Mouse (Mus musculus) heart, adult 2 months (tissue): Measurements from ENCODE around the gene Ago4. TPM values are rescaled to one million over a fixed set of nuclear protein-coding genes. Genes with fewer than 3 reads are reported as not detected.
"Not testable (repeated sequence)": the region's sequence is repeated elsewhere in the genome, so short reads cannot be mapped to it uniquely, and the experiment has no call there.

ENCODE experiments used
- DNase-seq, 2 experiments: peaks; one replicate each; pipeline ENCODE4 v3.0.0; 2021
- H3K27ac ChIP-seq: fragments of 200-600 bp; 2 replicates; pipeline ENCODE4 v1.8.1; 2022
- H3K27me3 ChIP-seq: fragments of 200-500 bp; 2 replicates; pipeline ENCODE4 v1.6.1; 2012; ENCODE audit warnings: mild to moderate bottlenecking, low read length, inconsistent platforms, mixed read lengths; ENCODE audit not compliant: control insufficient read depth, insufficient read depth
- H3K36me3 ChIP-seq: fragments of 200-500 bp; 2 replicates; pipeline ENCODE4 v1.6.1; 2012; ENCODE audit warnings: low read length, inconsistent platforms; ENCODE audit not compliant: control insufficient read depth, insufficient read depth
- H3K4me1 ChIP-seq: fragments of 200-500 bp; 2 replicates; pipeline ENCODE4 v1.6.1; 2011; ENCODE audit warnings: low read length; ENCODE audit not compliant: control insufficient read depth, insufficient read depth
- H3K4me3 ChIP-seq: fragments of 200-600 bp; 2 replicates; pipeline ENCODE4 v1.8.1; 2022
- H3K79me2 ChIP-seq: fragments of 200-500 bp; replicated peaks from 2 replicates; pipeline ENCODE4 v1.6.1; 2012; ENCODE audit warnings: mild to moderate bottlenecking, inconsistent platforms, low read length, moderate library complexity, mixed read lengths; ENCODE audit not compliant: control insufficient read depth, insufficient read depth
- H3K9ac ChIP-seq: fragments of 200-500 bp; 2 replicates; pipeline ENCODE4 v1.6.1; 2012; ENCODE audit warnings: low read depth, mild to moderate bottlenecking, control low read depth, inconsistent platforms, low read length, mixed read lengths
- CTCF ChIP-seq: fragments of 200-600 bp; IDR thresholded peaks from 2 replicates; pipeline ENCODE4 v1.8.1; 2022; ENCODE audit warnings: antibody characterized with exemption, mild to moderate bottlenecking, moderate library complexity
- EP300 ChIP-seq: fragments of 200-500 bp; IDR thresholded peaks from 2 replicates; pipeline ENCODE4 v1.6.1; 2011; ENCODE audit warnings: low read depth, low read length, control low read depth; ENCODE audit not compliant: insufficient read depth
- POLR2A ChIP-seq: fragments of 200-500 bp; IDR thresholded peaks from 2 replicates; pipeline ENCODE4 v1.6.1; 2011; ENCODE audit warnings: mild to moderate bottlenecking, low read depth, low read length, control low read depth; ENCODE audit not compliant: insufficient read depth
- WGBS: fragments of 180-500 bp; shearing (Covaris S2); methylation state at CpG from one replicate; pipeline ENCODE4 v1.1.7; 2018; 5-methylcytosine and 5-hydroxymethylcytosine counted together
- intact Hi-C: fragments of 180-260 bp; cut with DNase I; formaldehyde crosslinking; loops from one replicate; pipeline ENCODE4 v1.15.1; 2025
- polyA plus RNA-seq: library from polyadenylated mRNA; depleted of rRNA; stranded (reverse); fragments of >200 nt; gene quantifications from 2 replicates; pipeline ENCODE4 v1.2.3, GENCODE M21; 2012
- total RNA-seq, 2 experiments: library from RNA; stranded (reverse); gene quantifications; 2 replicates each; pipeline ENCODE4 v1.2.3; 2021

Gene Ago4
- total and polyA plus RNA-seq, 3 experiments: 2.2 to 11.7 (median 9.6) TPM

DNA sequence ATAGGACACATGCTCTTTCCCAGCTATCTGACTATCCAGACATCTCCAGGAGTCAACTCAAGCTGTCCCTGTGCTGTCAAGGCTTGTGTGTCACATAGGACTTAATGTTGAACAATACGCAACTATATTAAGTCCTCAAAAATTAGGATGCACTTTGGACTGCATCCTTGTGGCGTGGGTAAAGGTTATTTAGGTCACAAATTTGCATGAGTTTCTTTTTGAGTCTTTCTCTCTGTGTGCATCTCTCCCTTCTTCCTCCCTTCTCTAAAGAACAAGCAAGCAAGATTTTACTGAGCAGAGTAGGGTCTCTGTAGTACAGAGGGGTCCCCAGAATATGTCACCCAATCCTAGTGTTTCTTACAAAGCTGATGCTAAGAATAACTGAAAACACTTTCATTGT is 12.9 kb upstream of the Ago4 start:
- 84% methylated on average over 2 of the region's 2 CpGs for WGBS
- H3K27ac ChIP-seq: no peak overlapping the region
- H3K4me3 ChIP-seq: no peak overlapping the region
- H3K79me2 ChIP-seq: no peaks in the 10 kb centered on the region
- intact Hi-C loops: no loop called here
- no peak for DNase-seq
- H3K36me3 ChIP-seq: no peaks in the 10 kb centered on the region
- TF ChIP-seq EP300 (no peak), POLR2A (no peak), CTCF (no peak)
- no peaks in the 10 kb centered on the region for H3K27me3 ChIP-seq
- no peaks in the 10 kb centered on the region for H3K4me1 ChIP-seq
- no peak overlapping the region for H3K9ac ChIP-seq

DNA sequence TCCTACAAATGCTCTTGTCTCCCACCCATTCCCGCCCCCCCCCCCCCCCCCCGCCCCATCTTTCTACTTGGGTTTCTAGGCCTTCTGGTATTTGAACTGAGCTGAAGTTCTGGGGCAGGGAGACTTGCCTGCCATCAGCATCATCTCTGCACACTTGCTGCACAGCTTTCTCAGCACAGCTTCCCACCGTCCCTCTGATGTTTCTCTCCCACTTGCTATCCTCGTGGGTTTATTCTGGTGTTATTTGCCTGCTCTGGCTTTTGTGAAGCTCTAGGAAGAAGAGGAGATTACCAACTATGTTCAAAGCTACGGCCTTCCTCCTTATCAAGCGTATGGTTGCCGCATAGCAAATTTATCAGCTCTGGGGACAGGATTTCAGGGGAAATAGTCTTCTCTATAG is 12.4 kb upstream of the Ago4 start:
- no peaks in the 10 kb centered on the region for H3K27me3 ChIP-seq
- no peak for DNase-seq
- intact Hi-C loops: no loop called here
- no peaks in the 10 kb centered on the region for H3K4me1 ChIP-seq
- TF ChIP-seq CTCF: no peak
- no peak for TF ChIP-seq POLR2A
- TF ChIP-seq EP300: no peak
- no peaks in the 10 kb centered on the region for H3K36me3 ChIP-seq
- H3K9ac ChIP-seq: no peak overlapping the region
- H3K27ac ChIP-seq: no peak overlapping the region
- H3K79me2 ChIP-seq: no peaks in the 10 kb centered on the region
- H3K4me3 ChIP-seq: no peak overlapping the region
- 60% methylated on average over 7 of the region's 7 CpGs for WGBS

DNA sequence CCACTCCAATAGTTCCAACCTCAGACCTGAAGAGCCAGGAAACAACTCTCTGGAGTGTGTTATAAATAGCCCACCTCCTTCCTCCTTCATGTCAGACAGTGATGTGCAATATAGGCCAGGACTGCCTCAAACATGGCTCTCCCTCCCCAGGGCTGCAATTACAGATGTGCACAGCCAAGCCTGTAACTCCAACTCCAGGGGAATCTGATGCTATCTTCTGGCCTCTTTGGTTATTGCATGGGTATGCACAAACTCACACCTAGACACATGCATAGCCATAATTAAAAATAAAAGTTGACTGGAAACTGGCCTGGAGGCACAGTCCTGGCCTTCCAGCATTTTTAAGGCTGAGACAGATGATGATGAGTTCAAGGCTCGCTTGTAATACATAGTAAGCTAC is 11.7 kb upstream of the Ago4 start:
- 78% methylated on average over 1 of the region's 1 CpGs for WGBS
- DNase-seq: no peak
- TF ChIP-seq POLR2A (no peak), CTCF (no peak), EP300 (no peak)

DNA sequence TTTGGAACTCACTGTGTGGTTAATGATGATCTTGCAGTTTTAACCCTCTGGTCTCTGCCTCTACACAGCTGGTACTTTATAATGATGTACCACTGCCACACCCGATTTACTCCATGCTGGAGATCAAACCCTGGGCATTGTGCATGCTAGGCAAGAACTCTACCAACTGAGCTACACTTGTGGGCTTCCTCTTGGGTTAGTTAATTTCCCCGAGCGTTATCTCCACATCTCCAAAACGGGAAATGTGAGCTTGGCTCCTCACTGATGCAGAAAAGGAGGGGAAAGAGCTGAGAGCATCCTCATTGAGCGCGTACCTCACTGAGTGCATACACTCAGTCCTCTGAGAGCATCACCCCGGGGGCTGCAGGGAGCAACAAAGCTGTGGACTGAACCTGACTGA is 9.6 kb upstream of the Ago4 start:
- no peaks in the 10 kb centered on the region for H3K4me1 ChIP-seq
- intact Hi-C loops: no loop called here
- no peaks in the 10 kb centered on the region for H3K27me3 ChIP-seq
- H3K79me2 ChIP-seq: no peaks in the 10 kb centered on the region
- H3K4me3 ChIP-seq: no peak overlapping the region
- TF ChIP-seq EP300 (no peak), CTCF (no peak), POLR2A (no peak)
- no peak overlapping the region for H3K9ac ChIP-seq
- 64% methylated on average over 7 of the region's 7 CpGs for WGBS
- H3K27ac ChIP-seq: no peak overlapping the region
- no peak for DNase-seq
- H3K36me3 ChIP-seq: no peaks in the 10 kb centered on the region

More for the DNA sequence above, 11.7 kb upstream of the Ago4 start:
- no peak overlapping the region for H3K4me3 ChIP-seq
- H3K4me1 ChIP-seq: no peaks in the 10 kb centered on the region
- H3K79me2 ChIP-seq: no peaks in the 10 kb centered on the region
- H3K27me3 ChIP-seq: no peaks in the 10 kb centered on the region
- intact Hi-C loops: no loop called here
- no peaks in the 10 kb centered on the region for H3K36me3 ChIP-seq
- no peak overlapping the region for H3K9ac ChIP-seq
- no peak overlapping the region for H3K27ac ChIP-seq

DNA sequence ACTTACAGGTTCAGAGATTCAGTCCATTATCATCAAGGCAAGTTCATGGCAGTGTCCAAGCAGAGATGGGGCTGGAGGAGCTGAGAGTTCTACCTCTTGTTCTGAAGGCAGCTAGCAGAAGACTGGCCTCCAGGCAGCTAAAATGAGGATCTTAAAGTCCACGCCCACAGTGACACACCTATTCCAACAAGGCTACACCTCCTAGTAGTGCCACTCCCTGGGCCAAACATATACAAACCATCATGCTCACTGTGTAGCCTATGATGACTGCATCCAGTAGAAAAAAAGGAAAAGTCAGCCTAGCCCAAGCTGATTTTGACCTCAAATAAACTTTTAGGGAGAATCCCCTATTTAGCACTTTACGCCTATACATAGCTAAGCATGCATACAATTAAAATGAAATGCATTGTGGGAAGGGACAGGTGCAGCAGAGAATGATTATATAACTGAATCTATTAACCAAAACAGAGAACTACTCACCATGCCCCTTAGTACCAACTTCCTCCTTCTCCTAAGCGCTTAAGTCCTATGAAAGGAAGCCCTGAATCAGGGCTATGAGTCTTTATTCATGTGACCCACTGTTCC is 7.3 kb upstream of the Ago4 start:
- no peaks in the 10 kb centered on the region for H3K79me2 ChIP-seq
- no peaks in the 10 kb centered on the region; the same call in 1 of the 2 replicates for H3K4me1 ChIP-seq
- intact Hi-C loops: no loop called here
- no peak overlapping the region for H3K4me3 ChIP-seq
- no peaks in the 10 kb centered on the region for H3K27me3 ChIP-seq
- no peaks in the 10 kb centered on the region for H3K36me3 ChIP-seq
- no peak overlapping the region for H3K9ac ChIP-seq
- H3K27ac ChIP-seq: no peak overlapping the region
- 77% methylated on average over 3 of the region's 3 CpGs for WGBS
- no peak for DNase-seq
- TF ChIP-seq POLR2A (no peak), CTCF (no peak), EP300 (no peak)

DNA sequence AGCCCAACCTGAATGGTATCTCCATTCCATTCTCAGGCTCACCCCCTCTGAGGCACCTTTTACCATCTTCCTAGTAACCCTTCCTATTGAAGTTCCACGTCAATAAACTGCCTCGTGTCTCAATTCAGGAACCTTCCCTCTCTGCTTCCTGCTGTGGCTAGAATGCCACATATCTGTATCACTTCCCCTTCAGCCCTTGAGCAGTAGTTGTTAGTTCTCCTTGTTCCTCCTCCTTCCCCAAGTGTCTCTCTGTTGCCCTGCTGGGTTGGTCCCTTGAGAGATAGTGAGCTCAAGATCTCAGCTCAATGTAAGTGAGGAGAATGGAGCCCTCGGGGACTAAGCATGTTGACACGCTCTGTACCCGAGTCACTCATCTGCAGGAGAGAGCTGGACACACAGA is 3.6 kb upstream of the Ago4 start:
- WGBS: 43% methylated on average over 5 of the region's 5 CpGs
- Histone ChIP-seq H3K27me3 (no peaks in the 10 kb centered on the region; the same call in 1 of the 2 replicates), H3K79me2 (no peaks in the 10 kb centered on the region), H3K9ac (no peak overlapping the region), H3K4me3 (no peak overlapping the region), H3K4me1 (peaks cover 4% of the 10 kb centered on the region), H3K36me3 (peaks cover 2% of the 10 kb centered on the region), H3K27ac (no peak overlapping the region)
- TF ChIP-seq EP300 (no peak), CTCF (no peak), POLR2A (no peak)
- DNase-seq: peak in 1 of 2 experiments; percentile 31
- intact Hi-C loops: no loop called here

DNA sequence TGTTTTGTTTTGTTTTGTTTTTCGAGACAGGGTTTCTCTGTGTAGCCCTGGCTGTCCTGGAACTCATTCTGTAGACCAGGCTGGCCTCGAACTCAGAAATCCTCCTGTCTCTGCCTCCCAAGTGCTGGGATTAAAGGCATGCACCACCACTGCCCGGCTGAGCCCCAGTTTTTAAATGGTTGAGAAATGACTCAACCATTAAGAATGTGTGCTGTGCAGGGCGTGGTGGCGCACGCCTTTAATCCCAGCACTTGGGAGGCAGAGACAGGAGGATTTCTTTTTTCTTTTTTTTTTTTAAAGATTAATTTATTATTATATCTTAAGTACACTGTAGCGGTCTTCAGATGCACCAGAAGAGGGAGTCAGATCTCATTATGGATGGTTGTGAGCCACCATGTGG is 2.4 kb upstream of the Ago4 start:
- H3K27ac ChIP-seq, H3K79me2 ChIP-seq, intact Hi-C loops, H3K4me1 ChIP-seq, H3K27me3 ChIP-seq, H3K9ac ChIP-seq, H3K36me3 ChIP-seq, DNase-seq, H3K4me3 ChIP-seq: not testable (repeated sequence)
- 93% methylated on average over 7 of the region's 7 CpGs for WGBS
